Mouse (Mus musculus) liver, embryonic 15.5 days (tissue): Measurements from ENCODE around the gene Aldh1b1. TPM values are rescaled to one million over a fixed set of nuclear protein-coding genes. Genes with fewer than 3 reads are reported as not detected.

Experiments used
- polyA plus RNA-seq: library from polyadenylated mRNA; unstranded; fragments of >200 nt; fragmentation: Nextera tagmentation; extraction: Ambion mirVana; gene quantifications from 2 replicates; pipeline ENCODE4 v1.2.1, GENCODE M21; 2015

Aldh1b1 gene
- polyA plus RNA-seq, 1 experiment from 2014 or later = 84.6 TPM

Other genes starting within 250 kb of the Aldh1b1 start
- gene Igfbpl1, start 27.9 kb downstream of the Aldh1b1 start, polyA plus RNA-seq = not detected in 2 replicates
- gene Stra6l, start 49.6 kb downstream of the Aldh1b1 start, polyA plus RNA-seq = 5.9 and 7.2 TPM in 2 replicates
- gene Ccdc180, start 91.3 kb downstream of the Aldh1b1 start, polyA plus RNA-seq = 0.06 and 0.07 TPM in 2 replicates
- 10.0 and 10.6 TPM in 2 replicates for gene Tdrd7, start 166.3 kb downstream of the Aldh1b1 start, polyA plus RNA-seq
- 48.5 and 49.7 TPM in 2 replicates for gene Tmod1, start 239.9 kb downstream of the Aldh1b1 start, polyA plus RNA-seq